Mouse (Mus musculus): ENCODE data around the gene Gm10762. TPM values are rescaled to one million over a fixed set of nuclear protein-coding genes. Genes with fewer than 3 reads are reported as not detected.
A peak's percentile ranks its signal among the peaks of the same experiment; 100 is the strongest.
"Not testable (repeated sequence)": the region's sequence is repeated elsewhere in the genome, so short reads cannot be mapped to it uniquely, and the experiment has no call there.

The Gm10762 gene
- total RNA-seq (2014; rRNA removed) = 4.8 and 8.1 TPM in 2 replicates
- polyA plus RNA-seq (2012; rRNA removed) = 5.8 and 6.3 TPM in 2 replicates

DNA sequence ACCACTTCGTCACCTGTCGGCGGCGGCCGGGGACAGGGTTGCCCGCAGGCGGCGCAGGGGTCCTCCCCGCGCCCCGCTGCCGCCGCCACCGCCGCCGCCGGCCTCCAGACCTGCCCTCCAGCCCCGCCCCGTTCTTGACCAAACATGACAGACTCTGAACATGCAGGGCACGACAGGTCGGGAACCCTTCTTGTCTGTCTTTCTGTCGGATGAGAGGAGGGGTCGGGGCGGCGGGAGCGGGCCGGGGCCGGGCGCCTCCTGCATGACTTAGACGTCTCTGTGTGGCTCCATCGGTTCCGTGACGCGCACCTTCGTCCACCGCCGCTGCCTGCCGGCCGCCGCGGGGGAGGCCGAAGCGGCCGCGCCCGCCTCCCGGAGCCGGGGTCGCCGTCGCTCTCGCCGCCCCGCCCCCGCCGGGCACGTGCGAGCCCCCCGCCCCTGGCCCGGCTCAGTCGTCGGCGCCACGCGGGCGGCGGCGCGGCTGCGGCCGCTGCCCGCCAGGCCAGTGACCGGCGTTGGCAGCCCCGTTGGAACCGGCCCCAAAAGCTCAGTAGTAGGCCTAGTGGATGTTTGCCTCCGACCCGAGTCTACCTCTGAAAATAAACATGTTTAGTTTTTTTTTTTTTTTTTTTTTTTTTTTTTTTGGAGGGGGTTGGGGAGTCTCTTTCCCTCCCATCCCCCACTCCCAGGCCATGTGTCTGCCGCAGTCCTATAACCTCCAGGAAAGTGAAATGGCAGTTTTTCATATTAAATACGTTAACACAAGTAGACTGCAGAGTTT is at the start of gene Gm10762:
Gene Gm10762 (minus strand): TSS at position 65 of the 781 bp plus-strand sequence.
- Histone ChIP-seq H3K4me3 (ENCODE audit: insufficient read depth, low read depth, low read length) (peak within 1 kb of the TSS; percentile 87), H3K36me3 (ENCODE audit: control insufficient read depth, insufficient read depth, low read length) (no peaks in the 10 kb centered on the region), H3K9ac (ENCODE audit: low read depth, low read length) (peak within 1 kb of the TSS; percentile 97), H3K79me2 (ENCODE audit: control insufficient read depth, insufficient read depth, low read length) (no peaks in the 10 kb centered on the region), H3K27me3 (ENCODE audit: control insufficient read depth, insufficient read depth, low read length) (no peaks in the 10 kb centered on the region), H3K27ac (replicated peaks; ENCODE audit: insufficient read depth, low read depth, low read length) (peak within 1 kb of the TSS; percentile 100), H3K4me1 (ENCODE audit: control insufficient read depth, insufficient read depth, low read length) (peaks cover 13% of the 10 kb centered on the region)
- WGBS = 4% methylated on average over 80 of the region's 80 CpGs
- peak; percentile 82 for DNase-seq (ENCODE audit: extremely low read depth, low read depth, low spot score)
- no peak for TF ChIP-seq CTCF (IDR thresholded peaks at IDR 0.05; ENCODE audit: low read depth, low read length)
- peak; percentile 40; the same call in 1 of the 2 replicates for TF ChIP-seq POLR2A (IDR thresholded peaks at IDR 0.05; ENCODE audit: extremely low read depth, insufficient read depth, low read length)

DNA sequence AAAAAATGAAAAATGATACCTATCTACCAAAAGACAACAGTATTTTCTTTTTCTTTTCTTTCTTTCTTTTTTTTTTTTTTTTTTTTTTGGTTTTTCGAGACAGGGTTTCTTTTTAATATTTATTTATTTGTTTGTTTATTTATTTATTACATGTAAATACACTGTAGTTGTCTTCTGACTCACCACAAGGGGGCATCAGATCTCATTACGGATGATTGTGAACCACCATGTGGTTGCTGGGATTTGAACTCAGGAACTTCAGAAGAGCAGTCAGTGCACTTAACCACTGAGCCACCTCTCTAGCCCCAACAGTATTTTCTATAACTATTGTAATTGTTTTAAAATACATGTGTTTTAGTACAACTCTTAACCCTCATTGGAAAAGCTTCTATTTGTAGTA is 41.3 kb upstream of the Gm10762 start:
- not testable (repeated sequence) for H3K27ac ChIP-seq (replicated peaks; ENCODE audit: insufficient read depth, low read depth, low read length); H3K79me2 ChIP-seq (ENCODE audit: control insufficient read depth, insufficient read depth, low read length); H3K9ac ChIP-seq (ENCODE audit: low read depth, low read length); H3K4me3 ChIP-seq (ENCODE audit: insufficient read depth, low read depth, low read length); H3K4me1 ChIP-seq (ENCODE audit: control insufficient read depth, insufficient read depth, low read length); H3K36me3 ChIP-seq (ENCODE audit: control insufficient read depth, insufficient read depth, low read length); H3K27me3 ChIP-seq (ENCODE audit: control insufficient read depth, insufficient read depth, low read length)
- WGBS = 73% methylated on average over 2 of the region's 2 CpGs
- DNase-seq (ENCODE audit: extremely low read depth, low read depth, low spot score) = peak; percentile 10

DNA sequence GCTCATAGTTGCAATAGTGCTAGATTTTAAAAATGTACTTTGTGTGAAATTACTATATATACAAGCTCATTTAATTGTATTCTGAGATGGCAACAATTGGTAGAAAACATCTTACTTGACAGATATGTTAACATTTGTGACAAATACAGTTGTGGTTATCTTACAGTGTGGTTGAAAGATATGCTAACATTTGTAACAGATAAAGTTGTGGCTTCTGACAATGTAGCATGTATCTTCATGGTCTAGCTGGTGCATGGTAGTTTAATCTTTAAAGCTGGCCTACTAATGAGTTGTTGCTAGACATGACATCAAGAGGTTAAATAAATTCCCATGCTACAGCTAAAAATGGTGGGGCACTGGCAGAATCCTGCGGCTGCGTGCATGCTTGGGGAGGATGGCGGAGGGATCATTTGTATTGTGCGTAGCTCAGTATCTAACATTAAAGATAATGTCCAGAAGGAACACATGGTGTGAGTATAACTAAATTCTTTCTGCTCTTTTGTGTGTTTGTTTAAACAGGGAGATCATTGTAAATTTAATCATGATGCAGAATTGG is 38.7 kb upstream of the Gm10762 start:
- no peak overlapping the region for H3K9ac ChIP-seq (ENCODE audit: low read depth, low read length)
- no peaks in the 10 kb centered on the region for H3K4me1 ChIP-seq (ENCODE audit: control insufficient read depth, insufficient read depth, low read length)
- no peaks in the 10 kb centered on the region for H3K79me2 ChIP-seq (ENCODE audit: control insufficient read depth, insufficient read depth, low read length)
- no peaks in the 10 kb centered on the region for H3K27me3 ChIP-seq (ENCODE audit: control insufficient read depth, insufficient read depth, low read length)
- WGBS = 82% methylated on average over 4 of the region's 4 CpGs
- TF ChIP-seq POLR2A (IDR thresholded peaks at IDR 0.05; ENCODE audit: extremely low read depth, insufficient read depth, low read length) (no peak), CTCF (IDR thresholded peaks at IDR 0.05; ENCODE audit: low read depth, low read length) (no peak)
- no peak for DNase-seq (ENCODE audit: extremely low read depth, low read depth, low spot score)
- H3K27ac ChIP-seq (replicated peaks; ENCODE audit: insufficient read depth, low read depth, low read length) = no peak overlapping the region
- no peaks in the 10 kb centered on the region for H3K36me3 ChIP-seq (ENCODE audit: control insufficient read depth, insufficient read depth, low read length)
- no peak overlapping the region for H3K4me3 ChIP-seq (ENCODE audit: insufficient read depth, low read depth, low read length)

DNA sequence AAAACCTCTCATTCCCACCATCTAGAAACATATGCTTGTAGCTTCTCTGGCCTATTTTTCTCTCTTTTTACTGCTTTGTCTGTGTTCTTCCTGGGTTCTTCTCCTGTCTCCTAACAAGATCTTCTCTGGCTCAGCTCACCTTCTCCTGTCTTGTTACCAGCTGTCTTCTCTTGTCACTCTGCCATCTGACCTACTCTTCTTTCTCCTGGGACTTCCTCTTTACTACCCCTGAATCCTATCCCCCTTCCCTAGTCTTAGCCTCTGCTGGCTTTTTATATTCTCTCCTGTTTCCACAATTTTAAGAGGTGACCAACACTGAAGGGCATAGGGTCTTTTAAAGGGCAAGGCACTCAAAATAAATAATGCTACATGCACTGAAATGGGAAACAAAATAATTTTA is 37.3 kb upstream of the Gm10762 start:
- no peaks in the 10 kb centered on the region for H3K4me1 ChIP-seq (ENCODE audit: control insufficient read depth, insufficient read depth, low read length)
- no peak for TF ChIP-seq POLR2A (IDR thresholded peaks at IDR 0.05; ENCODE audit: extremely low read depth, insufficient read depth, low read length)
- no peak for TF ChIP-seq CTCF (IDR thresholded peaks at IDR 0.05; ENCODE audit: low read depth, low read length)
- no peak overlapping the region for H3K27ac ChIP-seq (replicated peaks; ENCODE audit: insufficient read depth, low read depth, low read length)
- H3K27me3 ChIP-seq (ENCODE audit: control insufficient read depth, insufficient read depth, low read length) = no peaks in the 10 kb centered on the region
- no peaks in the 10 kb centered on the region for H3K36me3 ChIP-seq (ENCODE audit: control insufficient read depth, insufficient read depth, low read length)
- no peak overlapping the region for H3K4me3 ChIP-seq (ENCODE audit: insufficient read depth, low read depth, low read length)
- no peak overlapping the region for H3K9ac ChIP-seq (ENCODE audit: low read depth, low read length)
- DNase-seq (ENCODE audit: extremely low read depth, low read depth, low spot score) = no peak
- no peaks in the 10 kb centered on the region for H3K79me2 ChIP-seq (ENCODE audit: control insufficient read depth, insufficient read depth, low read length)

DNA sequence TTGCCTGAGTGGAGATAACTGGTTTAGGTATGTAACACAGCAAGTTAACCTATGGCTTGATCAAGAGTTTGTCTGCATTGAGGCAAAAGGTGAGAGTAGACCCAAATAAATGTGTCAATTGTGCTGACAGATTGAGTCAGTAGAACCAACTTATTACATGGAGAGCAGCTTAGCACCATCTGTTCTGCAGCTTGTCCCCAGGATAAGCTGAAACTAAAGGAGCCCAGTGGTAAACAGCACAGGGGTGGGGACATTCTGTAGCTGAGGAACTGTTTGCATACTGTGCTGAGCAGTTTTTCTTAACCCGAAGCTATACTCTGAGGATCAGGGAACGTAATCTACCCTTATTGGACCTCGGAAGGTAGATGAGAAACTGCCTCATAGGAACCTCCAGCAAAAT is 17.2 kb upstream of the Gm10762 start:
- Histone ChIP-seq H3K4me1 (ENCODE audit: control insufficient read depth, insufficient read depth, low read length) (no peaks in the 10 kb centered on the region), H3K27ac (replicated peaks; ENCODE audit: insufficient read depth, low read depth, low read length) (no peak overlapping the region), H3K4me3 (ENCODE audit: insufficient read depth, low read depth, low read length) (no peak overlapping the region), H3K36me3 (ENCODE audit: control insufficient read depth, insufficient read depth, low read length) (no peaks in the 10 kb centered on the region), H3K79me2 (ENCODE audit: control insufficient read depth, insufficient read depth, low read length) (no peaks in the 10 kb centered on the region; the same call in 1 of the 2 replicates), H3K9ac (ENCODE audit: low read depth, low read length) (no peak overlapping the region), H3K27me3 (ENCODE audit: control insufficient read depth, insufficient read depth, low read length) (no peaks in the 10 kb centered on the region)
- no peak for DNase-seq (ENCODE audit: extremely low read depth, low read depth, low spot score)
- 88% methylated on average over 3 of the region's 3 CpGs for WGBS
- TF ChIP-seq POLR2A (IDR thresholded peaks at IDR 0.05; ENCODE audit: extremely low read depth, insufficient read depth, low read length) = no peak
- no peak for TF ChIP-seq CTCF (IDR thresholded peaks at IDR 0.05; ENCODE audit: low read depth, low read length)

DNA sequence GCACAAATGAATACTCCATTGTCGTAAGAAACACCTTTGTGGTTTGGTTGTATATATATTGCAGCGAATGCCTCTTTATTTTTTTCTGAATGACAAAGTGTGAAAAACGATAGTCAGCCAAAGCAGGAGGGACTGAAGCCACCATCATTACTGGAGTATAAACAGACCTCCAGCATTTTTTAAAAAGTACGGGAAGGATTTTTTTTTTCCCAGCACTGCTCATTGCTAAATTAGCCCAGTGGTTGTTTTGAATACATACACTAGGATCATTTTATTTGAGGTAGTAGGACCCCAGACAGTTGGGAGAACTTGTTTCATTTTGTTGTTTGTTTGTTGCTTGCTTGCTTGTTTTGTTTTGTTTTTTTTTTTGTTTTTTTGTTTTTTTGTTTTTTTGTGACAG is 8.0 kb upstream of the Gm10762 start:
- H3K4me3 ChIP-seq (ENCODE audit: insufficient read depth, low read depth, low read length) = no peak overlapping the region
- H3K36me3 ChIP-seq (ENCODE audit: control insufficient read depth, insufficient read depth, low read length) = no peaks in the 10 kb centered on the region
- 95% methylated on average over 4 of the region's 4 CpGs for WGBS
- no peaks in the 10 kb centered on the region for H3K27me3 ChIP-seq (ENCODE audit: control insufficient read depth, insufficient read depth, low read length)
- no peak overlapping the region for H3K9ac ChIP-seq (ENCODE audit: low read depth, low read length)
- peaks cover 10% of the 10 kb centered on the region for H3K4me1 ChIP-seq (ENCODE audit: control insufficient read depth, insufficient read depth, low read length)
- DNase-seq (ENCODE audit: extremely low read depth, low read depth, low spot score) = no peak
- no peaks in the 10 kb centered on the region for H3K79me2 ChIP-seq (ENCODE audit: control insufficient read depth, insufficient read depth, low read length)
- no peak overlapping the region for H3K27ac ChIP-seq (replicated peaks; ENCODE audit: insufficient read depth, low read depth, low read length)
- TF ChIP-seq POLR2A (IDR thresholded peaks at IDR 0.05; ENCODE audit: extremely low read depth, insufficient read depth, low read length) (no peak), CTCF (IDR thresholded peaks at IDR 0.05; ENCODE audit: low read depth, low read length) (no peak)

Data from liver, adult 2 months (tissue).